Mouse (Mus musculus) testis, adult 2 months (tissue): ENCODE data around the gene Zfp414.

ENCODE experiments used
- CTCF ChIP-seq: fragments of 200-500 bp; IDR thresholded peaks from 2 replicates; pipeline ENCODE4 v1.5.1; 2012; ENCODE audit warnings: low read depth, mild to moderate bottlenecking, inconsistent platforms, low read length, moderate library complexity; ENCODE audit not compliant: control insufficient read depth, insufficient read depth, insufficient replicate concordance
- POLR2A ChIP-seq: fragments of 200-500 bp; IDR thresholded peaks from 2 replicates; pipeline ENCODE4 v1.6.1; 2012; ENCODE audit warnings: low read depth, mild to moderate bottlenecking, inconsistent platforms, low read length, moderate library complexity; ENCODE audit not compliant: control insufficient read depth

- no peak for TF ChIP-seq POLR2A
- no peak for TF ChIP-seq CTCF
These were observed 47.2 kb downstream of the Zfp414 start for GRCm38 (mm10) chr17:33676086-33676485.
